ENCODE assay signal across 9 mouse cellular contexts in genomic region chr11:95587423-95587951, GRCm38 (mm10). TPM values are rescaled to one million over a fixed set of nuclear protein-coding genes. Genes with fewer than 3 reads are reported as not detected.
A peak's percentile ranks its signal among the peaks of the same experiment; 100 is the strongest.
DNase-seq lines count a peak whose midpoint lies in the region; ATAC-seq and TF ChIP-seq lines count a peak whose summit lies in the region.
"Had no signal": no experiment of that assay in that cellular context is flagged by ENCODE, and none has a peak within 500 bp of the region (broad histone marks: within the 10 kb centered on the region; RNA-seq: fewer than 3 reads in every experiment).

Ngfr (minus strand) TSS chr11:95587735.

- no peak for TF ChIP-seq POLR2A in cerebellum, adult 2 months (IDR thresholded peaks at IDR 0.05; ENCODE audit: borderline replicate concordance, insufficient read depth, low read length)

- H3K4me3 ChIP-seq in megakaryocyte, embryonic 14.5 days (replicated peaks) = peak within 1 kb of the TSS; percentile 62
- peak within 1 kb of the TSS; percentile 24 for H3K4me3 ChIP-seq in cerebellum, adult 2 months (replicated peaks; ENCODE audit: insufficient read depth, low read depth, low read length)
- H3K4me3 ChIP-seq in kidney, embryonic 16.5 days (ENCODE audit: low read length) = peak within 1 kb of the TSS; percentile 51
- H3K4me3 ChIP-seq in lung, embryonic 14.5 days (ENCODE audit: low read depth, low read length) = peak within 1 kb of the TSS; percentile 43

- no peak for ATAC-seq in megakaryocyte, adult 5-6 weeks (ENCODE audit: poor library complexity, severe bottlenecking)
- peak; percentile 80 for ATAC-seq in kidney, embryonic 16.5 days (ENCODE audit: low FRiP score, low TSS enrichment)
- ATAC-seq in lung, embryonic 14.5 days (ENCODE audit: insufficient read depth) = peak; percentile 61
- no peak for ATAC-seq in megakaryocyte-erythroid progenitor cell, adult 5-6 weeks (replicated peaks; ENCODE audit: low FRiP score, low TSS enrichment, poor library complexity, severe bottlenecking)

- peaks cover 43% of the 10 kb centered on the region for H3K4me1 ChIP-seq in megakaryocyte, embryonic 14.5 days
- peaks cover 4% of the 10 kb centered on the region for H3K4me1 ChIP-seq in cerebellum, adult 2 months (ENCODE audit: control insufficient read depth, insufficient read depth, low read length)
- H3K4me1 ChIP-seq in kidney, embryonic 16.5 days (ENCODE audit: insufficient read depth, low read length) = peaks cover 39% of the 10 kb centered on the region
- no peaks in the 10 kb centered on the region for H3K4me1 ChIP-seq in lung, embryonic 14.5 days (ENCODE audit: insufficient read depth)

- H3K4me2 ChIP-seq in kidney, embryonic 16.5 days (replicated peaks; ENCODE audit: low read depth, low read length) = peak within 1 kb of the TSS; percentile 84
- peak within 1 kb of the TSS; percentile 80 for H3K4me2 ChIP-seq in lung, embryonic 14.5 days

- no peak within 1 kb of the TSS for H3K27ac ChIP-seq in cerebellum, adult 2 months (ENCODE audit: insufficient read depth, low read length)
- no peak within 1 kb of the TSS; the same call in 1 of the 2 replicates for H3K27ac ChIP-seq in kidney, embryonic 16.5 days (ENCODE audit: low read length)
- no peak within 1 kb of the TSS for H3K27ac ChIP-seq in lung, embryonic 14.5 days (ENCODE audit: low read depth)
- H3K27ac ChIP-seq: macrophage had no signal

- H3K9me3 ChIP-seq in megakaryocyte, embryonic 14.5 days = 0 out of 2 replicates have a peak, but pooled peaks cover 4% of the 10 kb centered on the region
- H3K9me3 ChIP-seq in kidney, embryonic 16.5 days (ENCODE audit: low read length) = no peaks in the 10 kb centered on the region
- no peaks in the 10 kb centered on the region for H3K9me3 ChIP-seq in lung, embryonic 14.5 days (ENCODE audit: low read depth, low read length)

- H3K9ac ChIP-seq in kidney, embryonic 16.5 days (replicated peaks; ENCODE audit: low read length) = peak within 1 kb of the TSS; percentile 64
- H3K9ac ChIP-seq in lung, embryonic 14.5 days = peak within 1 kb of the TSS; percentile 32

- 2% methylated on average over 32 of the region's 39 CpGs for WGBS in cerebellum, adult 2 months
- under 1% methylated on average over 39 of the region's 39 CpGs for WGBS in kidney, embryonic 16.5 days
- under 1% methylated on average over 32 of the region's 39 CpGs for WGBS in lung, embryonic 14.5 days

- DNase-seq in cerebellum, adult 2 months = peak; percentile 36 to 41
- peak in 1 of 2 experiments; percentile 56 for DNase-seq in gastrocnemius, postnatal 4 days (ENCODE audit: low spot score in 2 of 2)
- DNase-seq in lung, embryonic 14.5 days = peak; percentile 83
- peak; percentile 78 for DNase-seq in retina, embryonic 14.5 days (ENCODE audit: low spot score)

- no peaks in the 10 kb centered on the region for H3K36me3 ChIP-seq in megakaryocyte, embryonic 14.5 days (replicated peaks; ENCODE audit: low read length)
- no peaks in the 10 kb centered on the region for H3K36me3 ChIP-seq in kidney, embryonic 16.5 days (ENCODE audit: insufficient read depth, low read length)
- no peaks in the 10 kb centered on the region for H3K36me3 ChIP-seq in lung, embryonic 14.5 days (ENCODE audit: insufficient read depth)

- no peak for TF ChIP-seq CTCF in cerebellum, adult 2 months (IDR thresholded peaks at IDR 0.05; ENCODE audit: borderline replicate concordance, insufficient read depth, low read depth, low read length)
- TF ChIP-seq CTCF in lung, embryonic 14.5 days (IDR thresholded peaks at IDR 0.05; ENCODE audit: low read depth) = 0 out of 2 replicates have a peak, but pooled peaks have one; percentile 1

- peaks cover 96% of the 10 kb centered on the region for H3K27me3 ChIP-seq in megakaryocyte, embryonic 14.5 days (replicated peaks)
- H3K27me3 ChIP-seq in cerebellum, adult 2 months (ENCODE audit: control insufficient read depth, insufficient read depth, low read length) = peaks cover 2% of the 10 kb centered on the region; the same call in 1 of the 2 replicates
- peaks cover 43% of the 10 kb centered on the region for H3K27me3 ChIP-seq in kidney, embryonic 16.5 days (ENCODE audit: insufficient read depth, low read length)
- peaks cover 71% of the 10 kb centered on the region for H3K27me3 ChIP-seq in lung, embryonic 14.5 days (ENCODE audit: insufficient read depth, low read length)

RNA-seq across cellular contexts. Expression of gene Ngfr, which starts in this region (rescaled TPM):
- polyA plus RNA-seq in megakaryocyte, embryonic 14.5 days (2012; ENCODE audit: insufficient read depth, low replicate concordance) = not detected in 2 replicates
- 0.27 and 0.47 TPM in 2 replicates for total RNA-seq in megakaryocyte, adult 5-6 weeks (2015)
- 0.08 and 0.40 TPM in 2 replicates for total RNA-seq in megakaryocyte, adult 5-6 weeks (2017)
- polyA plus RNA-seq in cerebellum, adult 2 months (2012; rRNA removed) = 4.5 and 6.4 TPM in 2 replicates
- total RNA-seq in gastrocnemius, postnatal 4 days (2021) = 10 to 100 TPM; 24.2 to 25.0 TPM
- 29.7 and 29.9 TPM in 2 replicates for polyA plus RNA-seq in kidney, embryonic 16.5 days (2015; fragmentation: Nextera tagmentation; extraction: Ambion mirVana)
- 5.0 and 5.9 TPM in 2 replicates for polyA plus RNA-seq in lung, embryonic 14.5 days (2014; fragmentation: Nextera tagmentation; extraction: Ambion mirVana)
- not detected in 2 replicates for total RNA-seq in megakaryocyte-erythroid progenitor cell, adult 5-6 weeks (2014; fragmentation: Nextera tagmentation)
- not detected in 2 replicates for total RNA-seq in megakaryocyte-erythroid progenitor cell, adult 5-6 weeks (2017)

Comparison
In these comparisons a context has a peak if more than half of its experiments do, and no peak if none do; other contexts are left out.
1. RNA of gene Ngfr (total RNA-seq): 24.2 to 25.0 TPM in gastrocnemius, postnatal 4 days; 0.08 to 0.47 TPM in megakaryocyte, adult 5-6 weeks and not detected in megakaryocyte-erythroid progenitor cell, adult 5-6 weeks; every median in the first group is over 10 times any median in the second.
2. ATAC-seq: peak in kidney, embryonic 16.5 days (single experiment) and lung, embryonic 14.5 days (single experiment); none in megakaryocyte, adult 5-6 weeks (single experiment) and megakaryocyte-erythroid progenitor cell, adult 5-6 weeks (single experiment).
3. Peak in every context shown above with its lines, with median percentiles within 50 percentile points of each other: H3K4me3 ChIP-seq.